Mouse (Mus musculus): ENCODE measurements at regions not wholly inside any gene's neighbourhood (a gene's known extent, or its start where the extent isn't known, plus 50 kb on each side); places are given as distances from the start of the nearest gene placed in this dataset.

- no peak for DNase-seq (ENCODE audit: low spot score)
Measured at GRCm38 (mm10) chr8:89169484-89169883, 125.5 kb upstream of the Sall1 start.

- no peak for DNase-seq (ENCODE audit: low spot score)
Measured at GRCm38 (mm10) chr8:89167026-89167425, 123.1 kb upstream of the Sall1 start.

GRCm38 (mm10) chr8:89156909-89157308 lies 112.9 kb upstream of the Sall1 start:
- DNase-seq (ENCODE audit: low spot score) = no peak

- no peak for DNase-seq (ENCODE audit: low spot score)
Measured at GRCm38 (mm10) chr8:89153605-89154004, 109.6 kb upstream of the Sall1 start.

- DNase-seq (ENCODE audit: low spot score) = no peak
Measured at GRCm38 (mm10) chr8:89152867-89153595, 109.1 kb upstream of the Sall1 start.

GRCm38 (mm10) chr8:89152331-89152730 lies 108.4 kb upstream of the Sall1 start:
- DNase-seq (ENCODE audit: low spot score) = no peak

- no peak for DNase-seq (ENCODE audit: low spot score)
Measured at GRCm38 (mm10) chr8:89150952-89151351, 107.0 kb upstream of the Sall1 start.

- DNase-seq (ENCODE audit: low spot score) = no peak
Measured at GRCm38 (mm10) chr8:89141529-89142235, 97.7 kb upstream of the Sall1 start.

- no peak for DNase-seq (ENCODE audit: low spot score)
Measured at GRCm38 (mm10) chr8:89139876-89140275, 95.9 kb upstream of the Sall1 start.

GRCm38 (mm10) chr8:89138416-89139125 lies 94.6 kb upstream of the Sall1 start:
- no peak for DNase-seq (ENCODE audit: low spot score)

- DNase-seq (ENCODE audit: low spot score) = no peak
Measured at GRCm38 (mm10) chr8:89134581-89135484, 90.9 kb upstream of the Sall1 start.

GRCm38 (mm10) chr8:89134058-89134457 lies 90.1 kb upstream of the Sall1 start:
- no peak for DNase-seq (ENCODE audit: low spot score)

GRCm38 (mm10) chr8:89121051-89121450 lies 77.1 kb upstream of the Sall1 start:
- no peak for DNase-seq (ENCODE audit: low spot score)

GRCm38 (mm10) chr8:89107895-89108660 lies 64.1 kb upstream of the Sall1 start:
- DNase-seq (ENCODE audit: low spot score) = no peak

GRCm38 (mm10) chr8:89106346-89106745 lies 62.4 kb upstream of the Sall1 start:
- no peak for DNase-seq (ENCODE audit: low spot score)

GRCm38 (mm10) chr8:89097396-89097795 lies 53.4 kb upstream of the Sall1 start:
- DNase-seq (ENCODE audit: low spot score) = no peak

Data from urinary bladder, postnatal 25 days (tissue).